Mouse (Mus musculus) C2C12 (cell line): ENCODE measurements around the gene Zdhhc18. TPM values are rescaled to one million over a fixed set of nuclear protein-coding genes. Genes with fewer than 3 reads are reported as not detected.
"Not testable (repeated sequence)": the region's sequence is repeated elsewhere in the genome, so short reads cannot be mapped to it uniquely, and the experiment has no call there.

Experiments used
- H3K27me3 ChIP-seq: one replicate; pipeline ENCODE4 v1.6.1; 2011; ENCODE audit not compliant: control insufficient read depth, insufficient read depth, insufficient read length
- H3K36me3 ChIP-seq: one replicate; pipeline ENCODE4 v1.6.1; 2011; ENCODE audit not compliant: control insufficient read depth, insufficient read depth
- H3K4me3 ChIP-seq: one replicate; pipeline ENCODE4 v1.5.1; 2011; ENCODE audit warnings: mild to moderate bottlenecking, control low read depth; ENCODE audit not compliant: poor library complexity, insufficient read depth, severe bottlenecking
- H3K79me2 ChIP-seq: one replicate; pipeline ENCODE4 v1.6.1; 2011; ENCODE audit not compliant: control insufficient read depth, insufficient read depth
- H3K79me3 ChIP-seq: one replicate; pipeline ENCODE4 v1.6.1; 2011; ENCODE audit warnings: low read depth, control low read depth
- H3ac ChIP-seq: one replicate; pipeline ENCODE3; 2011; ENCODE audit warnings: low read depth; ENCODE audit not compliant: control insufficient read depth, insufficient read length
- CEBPB ChIP-seq: IDR thresholded peaks from one replicate; pipeline ENCODE4 v1.6.1; 2011; ENCODE audit warnings: low read depth, mild to moderate bottlenecking, control low read depth, moderate library complexity
- CTCF ChIP-seq: IDR thresholded peaks from one replicate; pipeline ENCODE4 v1.5.1; 2011; ENCODE audit not compliant: control insufficient read depth, insufficient read depth, insufficient read length
- FOSL1 ChIP-seq: IDR thresholded peaks from one replicate; pipeline ENCODE4 v1.8.0; 2011; ENCODE audit warnings: mild to moderate bottlenecking, low read length; ENCODE audit not compliant: poor library complexity, insufficient read depth, severe bottlenecking
- MAX ChIP-seq: IDR thresholded peaks from one replicate; pipeline ENCODE4 v1.6.1; 2011; ENCODE audit warnings: mild to moderate bottlenecking, control low read depth
- MYOD1 ChIP-seq: IDR thresholded peaks from one replicate; pipeline ENCODE4 v1.6.1; 2011; ENCODE audit warnings: low read depth; ENCODE audit not compliant: control insufficient read depth, insufficient read length
- MYOG ChIP-seq: IDR thresholded peaks from one replicate; pipeline ENCODE4 v1.6.1; 2011; ENCODE audit not compliant: control insufficient read depth, insufficient read length; ENCODE audit errors: extremely low read depth
- USF1 ChIP-seq: IDR thresholded peaks from one replicate; pipeline ENCODE4 v1.6.1; 2011; ENCODE audit warnings: low read depth, mild to moderate bottlenecking, control low read depth, moderate library complexity
- polyA plus RNA-seq: library from polyadenylated mRNA; unstranded; fragments of >200 nt; fragmentation: generic; extraction: Trizol; gene quantifications from one replicate; pipeline ENCODE4 v1.2.1, GENCODE M21; 2012; ENCODE audit warnings: missing spikeins

Zdhhc18 gene
- polyA plus RNA-seq, 1 experiment = 14.3 TPM

DNA sequence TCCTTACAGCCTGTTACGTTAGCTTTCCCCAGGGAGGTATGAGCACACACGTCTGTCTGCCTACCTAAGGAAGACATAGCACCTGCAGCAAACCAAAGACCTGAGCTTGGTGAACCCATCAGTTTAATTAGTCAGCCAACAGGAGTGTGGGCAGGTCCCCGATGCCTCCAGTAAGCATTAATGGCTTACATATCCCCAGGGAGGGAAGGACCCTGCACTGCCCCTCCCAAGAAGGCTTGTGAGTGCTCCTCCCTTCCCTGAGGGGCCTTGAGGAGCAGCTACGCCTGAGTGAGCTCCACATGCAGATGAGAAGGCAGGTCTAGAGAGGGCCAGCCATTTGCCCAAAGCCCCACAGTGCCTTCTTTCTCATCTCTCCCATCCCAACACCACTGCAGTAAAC lies 6.3 kb upstream of the Zdhhc18 start:
- H3ac ChIP-seq = no peak overlapping the region
- peaks cover 9% of the 10 kb centered on the region for H3K79me2 ChIP-seq
- no peak for TF ChIP-seq MAX
- no peak for TF ChIP-seq CEBPB
- no peak for TF ChIP-seq MYOG
- no peak for TF ChIP-seq USF1
- TF ChIP-seq FOSL1 = no peak
- TF ChIP-seq CTCF = no peak
- H3K27me3 ChIP-seq = no peaks in the 10 kb centered on the region
- no peaks in the 10 kb centered on the region for H3K36me3 ChIP-seq
- H3K4me3 ChIP-seq = no peak overlapping the region
- H3K79me3 ChIP-seq = no peaks in the 10 kb centered on the region

DNA sequence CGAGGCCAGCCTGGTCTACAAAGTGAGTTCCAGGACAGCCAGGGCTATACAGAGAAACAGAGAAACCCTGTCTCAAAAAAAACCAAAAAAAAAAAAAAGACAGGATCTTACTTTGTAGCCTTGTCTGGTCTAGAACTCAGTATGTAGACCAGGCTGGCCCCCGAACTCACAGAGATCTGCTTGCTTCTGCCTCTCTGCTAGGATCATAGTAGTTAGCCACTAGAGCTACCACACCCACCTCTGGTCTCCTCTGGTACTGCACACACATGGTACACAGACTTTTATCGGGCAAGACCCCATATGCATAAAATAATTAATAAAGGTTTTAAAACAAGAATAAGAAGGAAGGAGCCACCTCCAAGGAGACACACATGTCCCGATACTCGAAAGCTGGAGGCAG lies 4.1 kb upstream of the Zdhhc18 start:
- H3K79me2 ChIP-seq, H3K4me3 ChIP-seq, H3K79me3 ChIP-seq, H3ac ChIP-seq, H3K27me3 ChIP-seq, H3K36me3 ChIP-seq: not testable (repeated sequence)

DNA sequence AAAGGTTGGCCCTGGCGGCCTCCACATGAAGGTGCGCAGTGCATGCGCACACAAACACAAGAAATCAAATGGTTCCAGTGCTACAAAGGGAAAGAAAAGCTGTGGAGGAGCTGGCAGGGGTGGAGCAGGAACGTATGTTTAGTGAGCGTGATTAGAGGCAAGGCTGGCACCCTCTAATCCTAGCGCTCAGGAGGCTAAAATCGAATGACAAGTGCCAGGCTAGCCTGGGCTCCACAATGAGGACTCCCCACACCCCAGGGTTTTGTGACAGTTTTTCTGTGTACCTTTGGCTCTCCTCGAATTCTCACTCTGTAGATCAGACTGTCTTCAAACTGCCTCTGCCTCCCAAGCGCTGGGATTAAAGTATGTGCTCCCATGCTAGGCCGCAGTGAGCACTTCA lies 2.8 kb upstream of the Zdhhc18 start:
- Histone ChIP-seq H3K79me2 (no peaks in the 10 kb centered on the region), H3K79me3 (no peaks in the 10 kb centered on the region), H3K27me3 (no peaks in the 10 kb centered on the region), H3ac (no peak overlapping the region), H3K4me3 (no peak overlapping the region), H3K36me3 (no peaks in the 10 kb centered on the region)
- no peak for TF ChIP-seq CTCF
- TF ChIP-seq MYOD1 = no peak
- TF ChIP-seq FOSL1 = no peak
- no peak for TF ChIP-seq CEBPB
- no peak for TF ChIP-seq USF1
- no peak for TF ChIP-seq MAX
- no peak for TF ChIP-seq MYOG

GRCm38 (mm10) chr4:133651986-133652385 lies 2.0 kb upstream of the Zdhhc18 start:
- H3K79me3 ChIP-seq = no peaks in the 10 kb centered on the region
- H3ac ChIP-seq = no peak overlapping the region
- no peak for TF ChIP-seq FOSL1
- no peak for TF ChIP-seq MYOD1
- TF ChIP-seq CTCF = no peak
- TF ChIP-seq MYOG = no peak
- TF ChIP-seq USF1 = no peak
- no peak for TF ChIP-seq MAX
- no peak for TF ChIP-seq CEBPB
- no peaks in the 10 kb centered on the region for H3K79me2 ChIP-seq
- no peak overlapping the region for H3K4me3 ChIP-seq
- H3K27me3 ChIP-seq = no peaks in the 10 kb centered on the region
- no peaks in the 10 kb centered on the region for H3K36me3 ChIP-seq

DNA sequence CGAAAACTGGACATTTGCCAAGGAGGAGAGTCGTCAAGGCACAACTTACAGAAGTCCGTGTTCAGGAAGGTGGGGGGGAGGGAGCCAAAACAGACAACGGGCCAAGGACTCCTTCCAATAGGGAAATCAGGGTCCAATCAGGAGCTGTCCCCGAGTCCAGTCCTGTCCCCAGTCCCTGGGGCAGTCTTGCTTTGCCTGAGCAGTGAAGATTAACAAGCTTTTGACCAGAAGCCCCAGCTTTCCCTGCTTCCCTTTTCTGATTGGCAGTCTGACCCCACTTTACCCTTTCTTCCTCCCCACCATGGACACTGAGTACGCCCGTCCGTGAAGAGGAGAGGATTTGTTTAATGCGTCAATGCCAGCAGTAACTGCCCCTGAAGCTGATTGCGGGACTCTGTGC lies 1.5 kb upstream of the Zdhhc18 start:
- H3K27me3 ChIP-seq = no peaks in the 10 kb centered on the region
- H3K4me3 ChIP-seq = no peak overlapping the region
- no peaks in the 10 kb centered on the region for H3K79me3 ChIP-seq
- no peaks in the 10 kb centered on the region for H3K36me3 ChIP-seq
- no peaks in the 10 kb centered on the region for H3K79me2 ChIP-seq
- TF ChIP-seq CTCF = no peak
- TF ChIP-seq MYOD1 = no peak
- no peak for TF ChIP-seq MYOG
- TF ChIP-seq FOSL1 = no peak
- no peak for TF ChIP-seq USF1
- TF ChIP-seq MAX = no peak
- TF ChIP-seq CEBPB = no peak
- H3ac ChIP-seq = no peak overlapping the region

DNA sequence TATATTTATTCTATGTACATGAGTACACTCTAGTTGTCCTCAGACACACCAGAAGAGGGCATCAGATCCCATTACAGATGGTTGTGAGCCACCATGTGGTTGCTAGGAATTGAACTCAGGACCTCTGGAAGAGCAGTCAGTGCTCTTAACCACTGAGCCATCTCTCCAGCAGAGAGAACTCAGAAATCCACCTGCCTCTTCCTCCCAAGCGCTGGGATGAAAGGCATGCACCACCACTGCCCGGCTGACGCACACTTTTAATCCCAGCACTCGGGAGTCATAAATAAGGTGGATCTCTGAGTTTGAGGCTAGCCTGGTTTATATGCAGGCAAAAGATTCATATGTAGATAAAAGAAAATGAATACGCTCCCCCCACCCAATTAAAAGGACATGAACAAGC lies 490 bp downstream of the Zdhhc18 start:
- not testable (repeated sequence) for H3K79me3 ChIP-seq, H3K36me3 ChIP-seq, H3ac ChIP-seq, H3K4me3 ChIP-seq, H3K27me3 ChIP-seq, H3K79me2 ChIP-seq

DNA sequence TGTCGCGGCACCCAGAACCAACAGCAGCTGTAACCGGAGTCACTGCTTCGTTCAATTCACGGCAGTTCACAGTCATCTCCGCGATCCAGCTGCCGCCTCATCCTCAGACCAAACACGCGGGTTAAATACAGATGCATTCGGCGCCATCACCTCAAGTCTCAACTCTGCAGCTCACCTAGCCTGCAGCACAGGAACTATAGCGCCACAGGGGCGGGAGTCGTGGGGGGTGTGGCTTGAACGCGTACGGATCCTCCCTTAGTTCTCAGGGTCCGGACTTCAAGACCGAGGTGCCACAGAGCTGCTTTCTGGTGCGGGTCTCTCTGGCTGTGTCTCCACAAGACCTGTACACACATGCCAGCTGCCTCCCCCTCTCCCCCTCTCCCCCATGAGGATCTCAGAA lies 4.3 kb downstream of the Zdhhc18 start:
- H3K79me3 ChIP-seq = no peaks in the 10 kb centered on the region
- H3K4me3 ChIP-seq = no peak overlapping the region
- H3K79me2 ChIP-seq = no peaks in the 10 kb centered on the region
- no peaks in the 10 kb centered on the region for H3K27me3 ChIP-seq
- H3ac ChIP-seq = no peak overlapping the region
- no peak for TF ChIP-seq CEBPB
- TF ChIP-seq FOSL1 = no peak
- no peak for TF ChIP-seq USF1
- TF ChIP-seq CTCF = no peak
- TF ChIP-seq MYOD1 = no peak
- no peak for TF ChIP-seq MYOG
- TF ChIP-seq MAX = no peak
- H3K36me3 ChIP-seq = no peaks in the 10 kb centered on the region
